27 mouse cellular contexts compared by ENCODE assay signal in the genomic region with DNA sequence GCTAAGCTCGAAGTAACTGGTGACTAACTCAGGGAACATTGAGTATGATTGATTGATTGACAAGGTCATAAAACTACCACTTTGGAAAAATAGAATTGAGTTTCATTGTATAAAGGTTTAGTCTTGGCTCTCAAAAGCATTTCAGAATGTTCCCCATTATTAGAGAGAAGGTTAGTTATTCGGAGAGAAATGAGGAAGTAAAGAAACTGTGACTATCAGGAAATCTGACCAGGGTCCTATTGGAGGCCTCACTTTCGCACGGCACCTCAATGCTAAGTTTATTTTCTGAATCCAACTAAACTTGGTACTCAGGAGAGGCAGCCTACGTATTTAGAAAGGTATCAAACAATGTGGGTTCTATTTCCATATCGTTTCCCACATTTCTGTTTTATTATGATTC.
"Had no signal": no experiment of that assay in that cellular context is flagged by ENCODE, and none has a peak within 500 bp of the region (broad histone marks: within the 10 kb centered on the region; RNA-seq: fewer than 3 reads in every experiment).

No protein-coding gene starts in this region.

- H3K9ac ChIP-seq: heart, embryonic 12.5 days; hindbrain, embryonic 12.5 days; hindbrain, embryonic 14.5 days; kidney, embryonic 15.5 days; limb, embryonic 13.5 days; limb, embryonic 15.5 days; liver, embryonic 12.5 days; liver, embryonic 14.5 days had no signal

- DNase-seq: gastrocnemius, postnatal 14 days; gastrocnemius, postnatal 36 days; heart, adult 18-20 months; heart, postnatal 10 days; heart, postnatal 4 days; kidney, adult 11 months; kidney, adult 2 months; kidney, adult 9 months; kidney, postnatal 14 days; kidney, postnatal 36 days; layer of hippocampus, adult 9-11 months; layer of hippocampus, postnatal 36 days; left cerebral cortex, postnatal 4 days had no signal

- H3K4me3 ChIP-seq: heart, embryonic 10.5 days; heart, embryonic 12.5 days; hindbrain, embryonic 10.5 days; hindbrain, embryonic 12.5 days; kidney, embryonic 15.5 days; limb, embryonic 13.5 days; limb, embryonic 15.5 days; liver, embryonic 12.5 days had no signal

- H3K36me3 ChIP-seq: heart, embryonic 10.5 days; heart, embryonic 12.5 days; hindbrain, embryonic 10.5 days; hindbrain, embryonic 12.5 days; kidney, embryonic 15.5 days; limb, embryonic 13.5 days; limb, embryonic 15.5 days; liver, embryonic 12.5 days had no signal

- H3K9me3 ChIP-seq: heart, embryonic 10.5 days; heart, embryonic 12.5 days; hindbrain, embryonic 10.5 days; hindbrain, embryonic 12.5 days; kidney, embryonic 15.5 days; limb, embryonic 13.5 days; limb, embryonic 15.5 days; liver, embryonic 12.5 days had no signal

- H3K4me1 ChIP-seq: hindbrain, embryonic 10.5 days; hindbrain, embryonic 12.5 days; kidney, embryonic 15.5 days; limb, embryonic 13.5 days; limb, embryonic 15.5 days had no signal

- ATAC-seq: hindbrain, embryonic 16.5 days; inflammation-experienced regulatory T-cells, adult 6 months; intestine, embryonic 16.5 days; liver, embryonic 12.5 days had no signal

- H3K27me3 ChIP-seq: heart, embryonic 12.5 days; hindbrain, embryonic 12.5 days; kidney, embryonic 15.5 days; limb, embryonic 13.5 days; limb, embryonic 15.5 days; liver, embryonic 12.5 days had no signal

- H3K4me2 ChIP-seq: heart, embryonic 12.5 days; hindbrain, embryonic 12.5 days; hindbrain, embryonic 14.5 days; kidney, embryonic 15.5 days; limb, embryonic 13.5 days; limb, embryonic 15.5 days; liver, embryonic 12.5 days had no signal

- H3K27ac ChIP-seq: heart, embryonic 10.5 days; hindbrain, embryonic 10.5 days; hindbrain, embryonic 12.5 days; hindbrain, embryonic 14.5 days; kidney, embryonic 15.5 days; kidney, postnatal 0 days; limb, embryonic 13.5 days; limb, embryonic 15.5 days; liver, embryonic 12.5 days; liver, embryonic 14.5 days had no signal
